Mouse (Mus musculus): Measurements from ENCODE around the gene Snx7. TPM values are rescaled to one million over a fixed set of nuclear protein-coding genes. Genes with fewer than 3 reads are reported as not detected.
A peak's percentile ranks its signal among the peaks of the same experiment; 100 is the strongest.

Gene Snx7
- polyA plus RNA-seq, 1 experiment from 2014 or later: 85.6 TPM

DNA sequence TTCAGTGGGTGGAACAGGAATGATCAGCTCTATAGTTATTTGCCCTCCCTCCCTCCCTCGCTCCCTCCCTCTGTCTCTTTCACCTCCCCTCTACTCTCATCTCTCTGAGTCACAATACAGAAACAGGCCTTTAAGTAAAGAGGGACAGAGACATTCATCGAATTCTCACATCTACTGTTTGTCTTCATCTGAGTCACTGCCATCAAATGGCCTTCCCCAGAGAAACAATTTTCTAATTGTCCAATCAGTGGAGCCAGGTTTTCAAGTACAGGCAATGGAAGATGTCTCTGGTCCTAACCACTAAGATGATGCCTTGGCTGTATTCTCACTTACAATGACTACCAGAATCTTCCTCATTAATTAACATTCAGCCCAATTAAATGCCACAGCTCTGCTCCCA is 5.8 kb downstream of the Snx7 start:
- H3K4me2 ChIP-seq (ENCODE audit: low read depth, low read length): no peak overlapping the region
- ATAC-seq: no peak
- WGBS: 79% methylated on average over 2 of the region's 2 CpGs

DNA sequence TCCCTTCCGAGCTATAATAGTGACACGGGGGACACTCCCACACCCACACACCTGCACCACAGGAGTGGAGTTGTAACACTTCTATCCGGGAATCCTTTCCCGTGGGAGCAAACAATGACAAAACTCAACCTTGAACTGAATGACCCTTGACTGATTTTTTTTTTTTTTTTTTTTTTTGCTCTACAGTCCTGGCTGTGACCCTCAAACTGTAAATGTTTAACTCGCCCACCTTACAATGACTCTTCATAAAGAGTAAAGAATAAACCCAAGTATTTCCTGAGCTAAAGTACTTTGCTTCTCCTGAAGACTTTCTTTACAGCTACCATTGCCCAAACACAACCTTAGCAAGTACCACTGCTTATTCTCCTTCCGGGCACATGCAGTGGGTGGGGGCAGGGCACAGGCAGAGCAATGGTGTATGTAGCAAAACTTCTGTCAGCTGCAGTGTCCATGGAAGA is 6.7 kb downstream of the Snx7 start:
- peaks cover 7% of the 10 kb centered on the region for H3K36me3 ChIP-seq (ENCODE audit: control insufficient read depth, insufficient read depth, low read length)
- peaks cover 7% of the 10 kb centered on the region; the same call in 1 of the 2 replicates for H3K9me3 ChIP-seq (ENCODE audit: control insufficient read depth, low read length)
- no peak overlapping the region for H3K9ac ChIP-seq (ENCODE audit: low read depth, low read length)
- 61% methylated on average over 6 of the region's 6 CpGs for WGBS
- H3K27ac ChIP-seq (ENCODE audit: low read length): peak overlapping the region; percentile 54; the same call in 1 of the 2 replicates
- no peaks in the 10 kb centered on the region for H3K27me3 ChIP-seq (replicated peaks; ENCODE audit: control insufficient read depth, insufficient read depth, low read length)
- ATAC-seq: peak; percentile 51
- H3K4me3 ChIP-seq (ENCODE audit: low read length): no peak overlapping the region
- H3K4me1 ChIP-seq (ENCODE audit: control insufficient read depth, insufficient read depth, low read length): peaks cover 14% of the 10 kb centered on the region
- H3K4me2 ChIP-seq (ENCODE audit: low read depth, low read length): no peak overlapping the region

More for the DNA sequence above, 5.8 kb downstream of the Snx7 start:
- Histone ChIP-seq H3K4me1 (ENCODE audit: control insufficient read depth, insufficient read depth, low read length) (peaks cover 16% of the 10 kb centered on the region), H3K36me3 (ENCODE audit: control insufficient read depth, insufficient read depth, low read length) (peaks cover 7% of the 10 kb centered on the region), H3K9me3 (ENCODE audit: control insufficient read depth, low read length) (peaks cover 7% of the 10 kb centered on the region; the same call in 1 of the 2 replicates), H3K9ac (ENCODE audit: low read depth, low read length) (no peak overlapping the region), H3K27ac (ENCODE audit: low read length) (no peak overlapping the region), H3K27me3 (replicated peaks; ENCODE audit: control insufficient read depth, insufficient read depth, low read length) (no peaks in the 10 kb centered on the region), H3K4me3 (ENCODE audit: low read length) (no peak overlapping the region)

DNA sequence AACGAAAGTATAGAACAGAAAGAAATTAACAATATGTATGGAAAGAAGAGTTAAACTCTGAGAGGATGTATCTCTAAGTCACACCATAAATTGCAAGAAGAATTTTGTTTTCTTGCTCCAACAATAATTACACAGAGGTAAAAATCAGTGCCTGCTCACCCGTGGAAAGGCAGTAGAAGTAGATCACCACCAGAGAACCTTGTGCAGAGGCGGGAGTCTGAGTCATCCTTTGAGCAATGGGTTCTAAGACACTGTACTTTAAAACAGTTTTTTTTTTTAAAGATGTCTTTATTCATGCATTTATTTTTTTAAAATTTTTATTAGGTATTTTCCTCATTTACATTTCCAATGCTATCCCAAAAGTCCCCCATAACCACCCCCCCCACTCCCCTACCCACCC is 9.7 kb downstream of the Snx7 start:
- H3K4me3 ChIP-seq (ENCODE audit: low read length): no peak overlapping the region
- H3K36me3 ChIP-seq (ENCODE audit: control insufficient read depth, insufficient read depth, low read length): peaks cover 7% of the 10 kb centered on the region
- no peak overlapping the region for H3K4me2 ChIP-seq (ENCODE audit: low read depth, low read length)
- WGBS: 86% methylated on average over 3 of the region's 3 CpGs
- H3K9me3 ChIP-seq (ENCODE audit: control insufficient read depth, low read length): peaks cover 7% of the 10 kb centered on the region; the same call in 1 of the 2 replicates
- H3K9ac ChIP-seq (ENCODE audit: low read depth, low read length): no peak overlapping the region
- H3K4me1 ChIP-seq (ENCODE audit: control insufficient read depth, insufficient read depth, low read length): peaks cover 8% of the 10 kb centered on the region; the same call in 1 of the 2 replicates
- no peaks in the 10 kb centered on the region for H3K27me3 ChIP-seq (replicated peaks; ENCODE audit: control insufficient read depth, insufficient read depth, low read length)
- no peak overlapping the region for H3K27ac ChIP-seq (ENCODE audit: low read length)
- ATAC-seq: no peak

DNA sequence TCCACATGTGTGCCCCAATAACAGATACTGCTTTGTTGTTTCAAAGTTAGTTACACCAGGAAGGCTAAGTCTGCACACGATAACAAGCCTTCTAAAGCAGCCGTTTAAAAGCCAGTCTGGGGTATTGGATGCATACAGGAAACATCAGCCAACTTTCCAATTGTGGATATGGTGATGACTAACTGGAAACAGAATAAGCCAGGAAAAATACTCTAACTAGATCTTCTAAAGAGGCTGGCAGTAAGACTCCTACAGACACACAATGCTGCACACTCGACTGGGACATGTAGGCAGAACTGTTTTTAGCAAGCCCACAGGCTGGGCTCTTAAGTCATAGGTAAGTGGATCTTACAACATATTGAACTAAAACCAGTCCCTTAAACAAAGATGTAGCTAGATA is 15.0 kb downstream of the Snx7 start:
- no peak for ATAC-seq
- Histone ChIP-seq H3K9me3 (ENCODE audit: control insufficient read depth, low read length) (no peaks in the 10 kb centered on the region), H3K27ac (ENCODE audit: low read length) (no peak overlapping the region), H3K9ac (ENCODE audit: low read depth, low read length) (no peak overlapping the region), H3K4me3 (ENCODE audit: low read length) (no peak overlapping the region), H3K27me3 (replicated peaks; ENCODE audit: control insufficient read depth, insufficient read depth, low read length) (no peaks in the 10 kb centered on the region), H3K4me1 (ENCODE audit: control insufficient read depth, insufficient read depth, low read length) (no peaks in the 10 kb centered on the region; the same call in 1 of the 2 replicates), H3K4me2 (ENCODE audit: low read depth, low read length) (no peak overlapping the region), H3K36me3 (ENCODE audit: control insufficient read depth, insufficient read depth, low read length) (no peaks in the 10 kb centered on the region)
- 76% methylated on average over 3 of the region's 3 CpGs for WGBS

DNA sequence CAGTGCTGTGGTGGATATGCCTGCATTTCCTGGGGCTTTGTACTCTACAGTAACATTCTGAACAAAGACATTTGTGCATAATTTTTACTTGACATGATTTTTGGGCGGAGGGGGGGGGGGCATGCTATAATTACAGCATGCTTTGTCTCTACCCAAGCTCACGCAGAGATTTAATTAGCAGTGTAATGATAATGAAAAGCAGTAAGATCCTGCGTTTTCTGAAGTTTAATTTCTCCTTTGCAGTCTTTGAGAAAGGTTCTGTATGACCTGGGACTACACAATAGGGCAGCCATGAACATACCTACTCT is 16.7 kb downstream of the Snx7 start:
- H3K4me3 ChIP-seq (ENCODE audit: low read length): no peak overlapping the region
- WGBS: 81% methylated on average over 3 of the region's 3 CpGs
- H3K9ac ChIP-seq (ENCODE audit: low read depth, low read length): no peak overlapping the region
- H3K4me1 ChIP-seq (ENCODE audit: control insufficient read depth, insufficient read depth, low read length): no peaks in the 10 kb centered on the region
- ATAC-seq: no peak
- H3K27me3 ChIP-seq (replicated peaks; ENCODE audit: control insufficient read depth, insufficient read depth, low read length): no peaks in the 10 kb centered on the region
- H3K9me3 ChIP-seq (ENCODE audit: control insufficient read depth, low read length): no peaks in the 10 kb centered on the region
- H3K36me3 ChIP-seq (ENCODE audit: control insufficient read depth, insufficient read depth, low read length): no peaks in the 10 kb centered on the region
- no peak overlapping the region for H3K27ac ChIP-seq (ENCODE audit: low read length)
- H3K4me2 ChIP-seq (ENCODE audit: low read depth, low read length): no peak overlapping the region

DNA sequence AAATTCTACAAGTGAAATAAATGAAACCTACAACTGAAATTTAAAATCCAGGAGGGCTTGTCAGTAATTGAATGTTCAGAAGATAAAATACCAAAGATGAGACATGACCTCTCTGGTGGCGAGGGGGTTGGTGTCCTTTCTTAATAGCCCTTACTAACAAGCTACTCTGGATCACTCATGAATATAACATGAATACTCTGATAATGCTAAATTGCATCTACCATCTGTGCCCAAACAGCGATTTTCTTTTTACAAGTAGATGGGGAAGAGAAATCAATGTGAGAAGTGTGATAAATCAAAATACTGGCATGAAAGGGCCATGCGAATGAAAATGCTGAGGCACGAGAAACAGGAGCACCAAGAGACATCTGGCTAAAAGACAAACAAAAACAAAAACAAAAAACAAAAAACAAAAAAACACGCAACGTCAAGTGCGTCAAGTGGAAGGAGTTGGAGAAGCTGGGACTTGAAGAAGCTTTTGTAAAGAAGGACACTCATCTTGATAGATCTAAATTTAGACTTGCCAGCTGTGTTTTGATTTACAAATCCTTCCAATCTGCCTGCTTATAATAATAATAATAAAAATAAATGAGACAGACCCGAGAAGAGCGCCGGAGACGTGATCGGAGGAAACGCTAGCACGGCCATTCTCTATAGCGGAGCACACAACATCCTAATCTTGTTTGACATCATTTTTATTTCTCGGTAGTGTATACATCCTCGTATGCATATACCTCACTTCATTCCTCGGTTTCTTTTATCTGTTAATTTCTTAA is 17.3 kb downstream of the Snx7 start:
- Histone ChIP-seq H3K9me3 (ENCODE audit: control insufficient read depth, low read length) (no peaks in the 10 kb centered on the region), H3K4me2 (ENCODE audit: low read depth, low read length) (no peak overlapping the region), H3K4me1 (ENCODE audit: control insufficient read depth, insufficient read depth, low read length) (no peaks in the 10 kb centered on the region), H3K36me3 (ENCODE audit: control insufficient read depth, insufficient read depth, low read length) (no peaks in the 10 kb centered on the region), H3K9ac (ENCODE audit: low read depth, low read length) (no peak overlapping the region), H3K27me3 (replicated peaks; ENCODE audit: control insufficient read depth, insufficient read depth, low read length) (no peaks in the 10 kb centered on the region), H3K27ac (ENCODE audit: low read length) (no peak overlapping the region), H3K4me3 (ENCODE audit: low read length) (no peak overlapping the region)
- ATAC-seq: no peak
- 87% methylated on average over 18 of the region's 18 CpGs for WGBS

DNA sequence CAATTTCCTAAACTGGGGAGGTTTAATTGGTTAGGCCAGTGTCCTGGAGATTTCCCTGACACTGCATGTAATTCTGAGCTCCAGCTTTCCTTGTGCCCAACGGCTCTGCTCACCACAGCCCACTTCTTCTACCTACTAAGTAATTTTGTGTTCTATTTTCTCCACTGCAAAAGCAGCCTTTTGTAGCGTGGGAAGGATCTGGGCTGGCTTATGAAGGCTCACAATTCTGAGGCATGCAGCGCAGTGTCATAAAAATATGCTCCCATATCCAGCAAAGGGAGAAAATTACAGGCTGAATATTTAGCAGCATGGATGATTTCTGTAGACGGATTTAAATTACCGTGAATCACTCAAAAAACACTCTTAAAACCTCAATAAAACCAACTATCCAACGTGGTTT is 19.9 kb downstream of the Snx7 start:
- no peaks in the 10 kb centered on the region for H3K4me1 ChIP-seq (ENCODE audit: control insufficient read depth, insufficient read depth, low read length)
- WGBS: 83% methylated on average over 6 of the region's 6 CpGs
- H3K4me2 ChIP-seq (ENCODE audit: low read depth, low read length): no peak overlapping the region
- no peak overlapping the region for H3K4me3 ChIP-seq (ENCODE audit: low read length)
- H3K9me3 ChIP-seq (ENCODE audit: control insufficient read depth, low read length): no peaks in the 10 kb centered on the region
- H3K27ac ChIP-seq (ENCODE audit: low read length): no peak overlapping the region
- no peak overlapping the region for H3K9ac ChIP-seq (ENCODE audit: low read depth, low read length)
- H3K27me3 ChIP-seq (replicated peaks; ENCODE audit: control insufficient read depth, insufficient read depth, low read length): no peaks in the 10 kb centered on the region
- no peaks in the 10 kb centered on the region for H3K36me3 ChIP-seq (ENCODE audit: control insufficient read depth, insufficient read depth, low read length)
- no peak for ATAC-seq

DNA sequence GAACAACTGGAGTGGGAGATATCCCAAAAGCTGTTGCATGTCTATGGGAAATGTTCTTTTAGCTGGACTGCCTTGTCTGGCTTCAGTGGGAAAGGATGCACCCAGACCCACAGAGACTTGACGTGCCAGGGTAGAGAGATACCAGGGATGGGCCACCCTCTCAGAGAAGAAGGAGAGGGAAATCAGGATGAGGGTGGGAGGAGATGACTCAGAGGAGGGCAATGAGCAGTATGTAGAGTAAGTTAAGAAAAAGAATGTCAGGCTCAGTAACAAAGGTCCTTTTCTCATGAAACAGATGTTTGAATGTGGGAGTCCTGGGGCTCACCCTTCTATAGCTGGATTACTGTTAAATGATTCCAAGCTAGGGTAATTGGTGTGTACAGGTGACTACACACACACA is 26.1 kb downstream of the Snx7 start:
- no peak overlapping the region for H3K27ac ChIP-seq (ENCODE audit: low read length)
- no peak for ATAC-seq
- H3K27me3 ChIP-seq (replicated peaks; ENCODE audit: control insufficient read depth, insufficient read depth, low read length): no peaks in the 10 kb centered on the region
- no peaks in the 10 kb centered on the region for H3K9me3 ChIP-seq (ENCODE audit: control insufficient read depth, low read length)
- no peak overlapping the region for H3K4me2 ChIP-seq (ENCODE audit: low read depth, low read length)
- no peaks in the 10 kb centered on the region for H3K36me3 ChIP-seq (ENCODE audit: control insufficient read depth, insufficient read depth, low read length)
- no peaks in the 10 kb centered on the region for H3K4me1 ChIP-seq (ENCODE audit: control insufficient read depth, insufficient read depth, low read length)
- H3K9ac ChIP-seq (ENCODE audit: low read depth, low read length): no peak overlapping the region
- WGBS: 88% methylated on average over 1 of the region's 1 CpGs
- no peak overlapping the region for H3K4me3 ChIP-seq (ENCODE audit: low read length)

DNA sequence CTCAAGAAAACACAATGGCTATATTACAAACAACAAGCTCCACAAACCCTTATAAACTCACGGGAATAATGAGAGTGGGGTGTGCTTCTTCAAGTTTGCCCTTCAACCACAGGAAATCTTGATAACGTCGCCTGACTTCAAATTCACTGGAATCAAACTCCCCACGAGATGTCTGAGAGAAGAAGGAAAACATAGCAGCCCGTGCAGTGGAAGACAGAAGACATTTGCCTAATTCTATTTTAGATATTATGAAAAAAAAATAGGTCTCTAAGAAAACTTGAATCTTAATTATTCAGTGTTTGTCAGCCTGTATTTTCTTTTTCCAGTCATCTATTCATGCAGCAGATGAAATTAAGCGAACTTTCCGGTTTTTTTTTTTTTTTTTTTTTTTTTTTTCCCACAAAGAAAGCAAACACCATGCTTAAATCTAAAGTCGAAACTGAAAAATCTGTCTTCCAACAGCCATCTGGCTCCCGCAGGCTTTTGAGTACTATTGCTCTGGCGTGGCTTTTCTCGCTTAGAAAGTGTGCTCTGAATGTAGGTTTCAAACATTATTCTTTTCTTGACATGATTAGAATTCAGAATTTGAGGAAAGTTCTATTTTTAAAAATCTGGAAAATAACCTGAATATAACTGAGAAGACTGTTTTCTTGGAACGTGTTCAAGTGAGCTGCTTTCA is 28.7 kb downstream of the Snx7 start:
- Histone ChIP-seq H3K36me3 (ENCODE audit: control insufficient read depth, insufficient read depth, low read length) (no peaks in the 10 kb centered on the region), H3K9me3 (ENCODE audit: control insufficient read depth, low read length) (no peaks in the 10 kb centered on the region), H3K9ac (ENCODE audit: low read depth, low read length) (no peak overlapping the region), H3K27me3 (replicated peaks; ENCODE audit: control insufficient read depth, insufficient read depth, low read length) (no peaks in the 10 kb centered on the region), H3K4me1 (ENCODE audit: control insufficient read depth, insufficient read depth, low read length) (no peaks in the 10 kb centered on the region), H3K27ac (ENCODE audit: low read length) (no peak overlapping the region), H3K4me3 (ENCODE audit: low read length) (no peak overlapping the region), H3K4me2 (ENCODE audit: low read depth, low read length) (no peak overlapping the region)
- 63% methylated on average over 12 of the region's 12 CpGs for WGBS
- ATAC-seq: no peak

Data from intestine, embryonic 16.5 days (tissue).